Mouse (Mus musculus) heart, postnatal 0 days (tissue): Measurements from ENCODE around the gene Agmo.

ENCODE experiments used
- CTCF ChIP-seq: IDR thresholded peaks from 2 replicates; pipeline ENCODE4 v1.5.1; 2016; ENCODE audit warnings: antibody characterized with exemption, control low read depth, low read depth
- EP300 ChIP-seq: IDR thresholded peaks from 2 replicates; pipeline ENCODE4 v1.6.1; 2016; ENCODE audit warnings: antibody characterized with exemption, low read depth

- TF ChIP-seq CTCF (no peak), EP300 (no peak)
Measured at GRCm38 (mm10) chr12:37426350-37426749, 184.9 kb downstream of the Agmo start.
